17 mouse cellular contexts compared by ENCODE assay signal in genomic region chr11:15839271-15839670, GRCm38 (mm10).
"Had no signal": no experiment of that assay in that cellular context is flagged by ENCODE, and none has a peak within 500 bp of the region (broad histone marks: within the 10 kb centered on the region; RNA-seq: fewer than 3 reads in every experiment).

No protein-coding gene starts in this region.

- H3K4me2 ChIP-seq: lung, embryonic 15.5 days; midbrain, embryonic 11.5 days; midbrain, embryonic 13.5 days; midbrain, embryonic 15.5 days; neural tube, embryonic 12.5 days; stomach, embryonic 15.5 days had no signal

- H3K36me3 ChIP-seq: lung, embryonic 15.5 days; midbrain, embryonic 13.5 days; midbrain, embryonic 15.5 days; neural tube, embryonic 12.5 days; stomach, embryonic 15.5 days had no signal

- H3K4me1 ChIP-seq: lung, embryonic 15.5 days; megakaryocyte, embryonic 14.5 days; midbrain, embryonic 13.5 days; midbrain, embryonic 15.5 days; neural tube, embryonic 12.5 days; stomach, embryonic 15.5 days had no signal

- H3K4me3 ChIP-seq: lung, embryonic 15.5 days; megakaryocyte, embryonic 14.5 days; midbrain, embryonic 13.5 days; midbrain, embryonic 15.5 days; neural tube, embryonic 12.5 days; stomach, embryonic 15.5 days had no signal

- H3K27ac ChIP-seq: lung, embryonic 15.5 days; macrophage; midbrain, embryonic 13.5 days; midbrain, embryonic 15.5 days; neural tube, embryonic 12.5 days; stomach, embryonic 15.5 days; stomach, postnatal 0 days had no signal

- H3K9me3 ChIP-seq: lung, embryonic 15.5 days; midbrain, embryonic 13.5 days; midbrain, embryonic 15.5 days; neural tube, embryonic 12.5 days; stomach, embryonic 15.5 days had no signal

- H3K9ac ChIP-seq: lung, embryonic 15.5 days; midbrain, embryonic 13.5 days; midbrain, embryonic 15.5 days; neural tube, embryonic 12.5 days; stomach, embryonic 15.5 days had no signal

- DNase-seq: lung, adult 2 months; lung, postnatal 14 days; lung, postnatal 36 days; right cerebral cortex, postnatal 14 days; thymus, adult 2 months; thymus, postnatal 25 days; thymus, postnatal 4 days had no signal

- ATAC-seq: lung, postnatal 0 days; midbrain, embryonic 13.5 days; midbrain, embryonic 15.5 days had no signal

- H3K27me3 ChIP-seq: lung, embryonic 15.5 days; megakaryocyte, embryonic 14.5 days; midbrain, embryonic 13.5 days; midbrain, embryonic 15.5 days; neural tube, embryonic 12.5 days; stomach, embryonic 15.5 days had no signal
